Mouse (Mus musculus) kidney, postnatal 10 days (tissue): ENCODE results near the gene Gm21693.
"Not testable (repeated sequence)": the region's sequence is repeated elsewhere in the genome, so short reads cannot be mapped to it uniquely, and the experiment has no call there.

Experiments
- DNase-seq: peaks from one replicate; pipeline ENCODE4 v3.0.0; 2021; ENCODE audit warnings: mixed read lengths

The Gm21693 gene

GRCm38 (mm10) chrY:3345229-3345628, at the start of gene Gm21693:
Gene Gm21693 (minus strand): TSS chrY:3345329.
- not testable (repeated sequence) for DNase-seq

DNA sequence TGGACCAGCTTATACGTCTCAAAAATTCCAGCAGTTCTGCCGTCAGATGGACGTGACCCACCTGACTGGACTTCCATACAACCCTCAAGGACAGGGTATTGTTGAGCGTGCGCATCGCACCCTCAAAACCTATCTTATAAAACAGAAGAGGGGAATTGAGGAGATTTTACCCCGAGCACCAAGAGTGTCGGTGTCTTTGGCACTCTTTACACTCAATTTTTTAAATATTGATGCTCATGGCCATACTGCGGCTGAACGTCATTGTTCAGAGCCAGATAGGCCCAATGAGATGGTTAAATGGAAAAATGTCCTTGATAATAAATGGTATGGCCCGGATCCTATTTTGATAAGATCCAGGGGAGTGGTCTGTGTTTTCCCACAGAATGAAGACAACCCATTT, 4.5 kb downstream of the Gm21693 start:
- not testable (repeated sequence) for DNase-seq

GRCm38 (mm10) chrY:3306349-3306748, 38.8 kb downstream of the Gm21693 start, which contains the start of gene Gm21677:
Gene Gm21677 (minus strand): TSS chrY:3306449.
- not testable (repeated sequence) for DNase-seq
